ENCODE assay signal across 22 mouse cellular contexts in genomic region chr11:114896085-114896484, GRCm38 (mm10). TPM values are rescaled to one million over a fixed set of nuclear protein-coding genes. Genes with fewer than 3 reads are reported as not detected.
DNase-seq lines count a peak whose midpoint lies in the region; ATAC-seq and TF ChIP-seq lines count a peak whose summit lies in the region.
"Had no signal": no experiment of that assay in that cellular context is flagged by ENCODE, and none has a peak within 500 bp of the region (broad histone marks: within the 10 kb centered on the region; RNA-seq: fewer than 3 reads in every experiment).

No protein-coding gene starts in this region.

- TF ChIP-seq EP300 in liver, embryonic 14.5 days (IDR thresholded peaks at IDR 0.05; ENCODE audit: low read depth) = peak; percentile 60

- DNase-seq in heart, adult 9 months (ENCODE audit: low spot score in 2 of 2) = no peak
- DNase-seq in liver = peak; percentile 45
- DNase-seq in liver, embryonic 14.5 days (ENCODE audit: low read depth in 3 of 3, low spot score in 3 of 3) = peak in 1 of 3 experiments; percentile 39
- DNase-seq in left cerebral cortex, adult 8-10 months (ENCODE audit: low spot score in 2 of 2) = no peak
- no peak for DNase-seq in urinary bladder, postnatal 14 days (ENCODE audit: low spot score)
- DNase-seq: adrenal gland, postnatal 10 days; B cell, adult 2 months; cerebellum, adult 2 months; cerebellum, postnatal 10 days; gastrocnemius, postnatal 10 days; heart, adult 2 months; heart, postnatal 36 days had no signal

- TF ChIP-seq CTCF in liver, embryonic 14.5 days (IDR thresholded peaks at IDR 0.05; ENCODE audit: low read depth) = no peak

- H3K4me3 ChIP-seq in heart, embryonic 12.5 days = no peak overlapping the region
- H3K4me3 ChIP-seq in liver, embryonic 14.5 days (ENCODE audit: insufficient read depth in 1 of 2, low read depth in 2 of 2, low read length in 2 of 2) = no peak overlapping the region
- no peak overlapping the region for H3K4me3 ChIP-seq in kidney, embryonic 15.5 days (replicated peaks)
- H3K4me3 ChIP-seq: embryonic facial prominence, embryonic 12.5 days; forebrain, embryonic 12.5 days; heart, adult 2 months; heart, embryonic 13.5 days; hindbrain, embryonic 15.5 days had no signal

- no peaks in the 10 kb centered on the region for H3K4me1 ChIP-seq in heart, embryonic 12.5 days (replicated peaks)
- H3K4me1 ChIP-seq in liver, embryonic 14.5 days (replicated peaks; ENCODE audit: control insufficient read depth in 2 of 2, insufficient read depth in 2 of 2, low read length in 1 of 2) = peaks cover 0 to 14% of the 10 kb centered on the region in 2 experiments; a peak in 2 of 4 replicates
- H3K4me1 ChIP-seq in kidney, embryonic 15.5 days = no peaks in the 10 kb centered on the region
- H3K4me1 ChIP-seq: embryonic facial prominence, embryonic 12.5 days; forebrain, embryonic 12.5 days; hindbrain, embryonic 15.5 days had no signal

- no peak overlapping the region for H3K27ac ChIP-seq in heart, embryonic 12.5 days (ENCODE audit: poor library complexity, severe bottlenecking)
- no peak overlapping the region for H3K27ac ChIP-seq in liver, embryonic 14.5 days
- no peak overlapping the region for H3K27ac ChIP-seq in kidney, embryonic 15.5 days
- H3K27ac ChIP-seq: embryonic facial prominence, embryonic 12.5 days; forebrain, embryonic 12.5 days; heart, adult 2 months; heart, embryonic 13.5 days; hindbrain, embryonic 15.5 days had no signal

- H3K27me3 ChIP-seq in heart, embryonic 12.5 days (replicated peaks) = no peaks in the 10 kb centered on the region
- no peaks in the 10 kb centered on the region for H3K27me3 ChIP-seq in liver, embryonic 14.5 days (ENCODE audit: control insufficient read depth, insufficient read depth, low read length)
- H3K27me3 ChIP-seq in kidney, embryonic 15.5 days = no peaks in the 10 kb centered on the region
- H3K27me3 ChIP-seq: embryonic facial prominence, embryonic 12.5 days; heart, embryonic 13.5 days; hindbrain, embryonic 15.5 days had no signal

- 58% methylated on average over 3 of the region's 3 CpGs for WGBS in heart, embryonic 12.5 days
- WGBS in liver, embryonic 14.5 days (ENCODE audit: insufficient replicate concordance) = 20% methylated on average over 3 of the region's 3 CpGs
- WGBS in kidney, embryonic 15.5 days = 79% methylated on average over 3 of the region's 3 CpGs

- no peak overlapping the region for H3K9ac ChIP-seq in heart, embryonic 12.5 days
- no peak overlapping the region for H3K9ac ChIP-seq in liver, embryonic 14.5 days (replicated peaks)
- H3K9ac ChIP-seq in kidney, embryonic 15.5 days = no peak overlapping the region
- H3K9ac ChIP-seq: embryonic facial prominence, embryonic 12.5 days; forebrain, embryonic 12.5 days; heart, embryonic 13.5 days; hindbrain, embryonic 15.5 days had no signal

- 0 out of 2 replicates have a peak, but pooled peaks have one; percentile 23 for ATAC-seq in heart, embryonic 12.5 days (ENCODE audit: insufficient number of reproducible peaks, low FRiP score)
- ATAC-seq in liver, embryonic 14.5 days (ENCODE audit: insufficient read depth) = peak; percentile 90
- ATAC-seq in megakaryocyte progenitor cell, adult 5-6 weeks (replicated peaks; ENCODE audit: poor library complexity) = peak; percentile 88
- ATAC-seq in kidney, embryonic 15.5 days (replicated peaks; ENCODE audit: low FRiP score) = no peak
- ATAC-seq: CD4-positive, CD25-positive, alpha-beta regulatory T cell, adult 4 months; forebrain, embryonic 16.5 days had no signal

- no peak overlapping the region for H3K4me2 ChIP-seq in heart, embryonic 12.5 days
- H3K4me2 ChIP-seq in liver, embryonic 14.5 days (ENCODE audit: low read depth) = no peak overlapping the region
- no peak overlapping the region for H3K4me2 ChIP-seq in kidney, embryonic 15.5 days
- H3K4me2 ChIP-seq: embryonic facial prominence, embryonic 12.5 days; forebrain, embryonic 12.5 days; heart, embryonic 13.5 days; hindbrain, embryonic 15.5 days had no signal

- no peaks in the 10 kb centered on the region for H3K9me3 ChIP-seq in heart, embryonic 12.5 days (replicated peaks)
- no peaks in the 10 kb centered on the region for H3K9me3 ChIP-seq in liver, embryonic 14.5 days (ENCODE audit: control insufficient read depth, low read length)
- no peaks in the 10 kb centered on the region for H3K9me3 ChIP-seq in kidney, embryonic 15.5 days (replicated peaks)
- H3K9me3 ChIP-seq: embryonic facial prominence, embryonic 12.5 days; forebrain, embryonic 12.5 days; heart, embryonic 13.5 days; hindbrain, embryonic 15.5 days had no signal

- H3K36me3 ChIP-seq in heart, embryonic 12.5 days = no peaks in the 10 kb centered on the region
- H3K36me3 ChIP-seq in liver, embryonic 14.5 days (replicated peaks; ENCODE audit: control insufficient read depth, insufficient read depth, low read depth) = no peaks in the 10 kb centered on the region
- H3K36me3 ChIP-seq in kidney, embryonic 15.5 days = no peaks in the 10 kb centered on the region
- H3K36me3 ChIP-seq: embryonic facial prominence, embryonic 12.5 days; forebrain, embryonic 12.5 days; G1E; heart, embryonic 13.5 days; hindbrain, embryonic 15.5 days had no signal

RNA-seq across cellular contexts. Expression of gene Cd300a, which starts 6.2 kb away (rescaled TPM):
- 0.40 and 0.41 TPM in 2 replicates for polyA plus RNA-seq in heart, embryonic 12.5 days (2016; fragmentation: Nextera tagmentation; extraction: Ambion mirVana)
- 2.1 and 3.1 TPM in 2 replicates for polyA plus RNA-seq in liver, embryonic 14.5 days (2012; rRNA removed)
- polyA plus RNA-seq in liver, embryonic 14.5 days (2014; fragmentation: Nextera tagmentation; extraction: Ambion mirVana) = 3.6 and 3.7 TPM in 2 replicates
- total RNA-seq in megakaryocyte progenitor cell, adult 5-6 weeks (2015) = 7.7 and 8.9 TPM in 2 replicates
- total RNA-seq in megakaryocyte progenitor cell, adult 5-6 weeks (2017) = 14.2 and 29.7 TPM in 2 replicates
- total RNA-seq in left cerebral cortex, adult 8-10 months (2022) = under 1 TPM; 0.40 to 0.87 (median 0.73) TPM
- 1.7 and 1.8 TPM in 2 replicates for polyA plus RNA-seq in kidney, embryonic 15.5 days (2015; fragmentation: Nextera tagmentation; extraction: Ambion mirVana)
- polyA plus RNA-seq: G1E had no signal

RNA-seq across cellular contexts. Expression of gene Cd300lb, which starts 38.1 kb away (rescaled TPM):
- 0.89 and 0.98 TPM in 2 replicates for polyA plus RNA-seq in heart, embryonic 12.5 days (2016; fragmentation: Nextera tagmentation; extraction: Ambion mirVana)
- 0.66 and 0.83 TPM in 2 replicates for polyA plus RNA-seq in liver, embryonic 14.5 days (2012; rRNA removed)
- polyA plus RNA-seq in liver, embryonic 14.5 days (2014; fragmentation: Nextera tagmentation; extraction: Ambion mirVana) = 0.67 and 1.5 TPM in 2 replicates
- 18.8 and 25.5 TPM in 2 replicates for total RNA-seq in megakaryocyte progenitor cell, adult 5-6 weeks (2015)
- total RNA-seq in megakaryocyte progenitor cell, adult 5-6 weeks (2017) = 12.1 and 15.6 TPM in 2 replicates
- not detected for total RNA-seq in left cerebral cortex, adult 8-10 months (2022)
- polyA plus RNA-seq in kidney, embryonic 15.5 days (2015; fragmentation: Nextera tagmentation; extraction: Ambion mirVana) = 0.25 and 0.31 TPM in 2 replicates
- polyA plus RNA-seq: forebrain, embryonic 12.5 days; G1E had no signal

RNA-seq across cellular contexts. Expression of gene Gprc5c, which starts 45.1 kb away (rescaled TPM):
- 26.6 and 26.7 TPM in 2 replicates for polyA plus RNA-seq in heart, embryonic 12.5 days (2016; fragmentation: Nextera tagmentation; extraction: Ambion mirVana)
- polyA plus RNA-seq in liver, embryonic 14.5 days (2012; rRNA removed) = 4.8 and 5.0 TPM in 2 replicates
- 8.0 and 9.8 TPM in 2 replicates for polyA plus RNA-seq in liver, embryonic 14.5 days (2014; fragmentation: Nextera tagmentation; extraction: Ambion mirVana)
- not detected in 2 replicates for total RNA-seq in megakaryocyte progenitor cell, adult 5-6 weeks (2015)
- 0.67 TPM in 1 of 2 replicates, not detected in the other for total RNA-seq in megakaryocyte progenitor cell, adult 5-6 weeks (2017)
- total RNA-seq in left cerebral cortex, adult 8-10 months (2022) = 1 to 10 TPM; 4.6 to 5.6 (median 5.4) TPM
- 119 TPM in 2 replicates for polyA plus RNA-seq in kidney, embryonic 15.5 days (2015; fragmentation: Nextera tagmentation; extraction: Ambion mirVana)
- polyA plus RNA-seq: CD4-positive, CD25-positive, alpha-beta regulatory T cell, adult 4 months; G1E had no signal
